Mouse (Mus musculus) kidney, postnatal 25 days (tissue): Measurements from ENCODE around the gene Kctd13.

Source experiments
- DNase-seq, 2 experiments: peaks; one replicate each; pipeline ENCODE4 v3.0.0; 2021; ENCODE audit warnings: mixed read lengths in 2 of 2

Kctd13 gene

DNA sequence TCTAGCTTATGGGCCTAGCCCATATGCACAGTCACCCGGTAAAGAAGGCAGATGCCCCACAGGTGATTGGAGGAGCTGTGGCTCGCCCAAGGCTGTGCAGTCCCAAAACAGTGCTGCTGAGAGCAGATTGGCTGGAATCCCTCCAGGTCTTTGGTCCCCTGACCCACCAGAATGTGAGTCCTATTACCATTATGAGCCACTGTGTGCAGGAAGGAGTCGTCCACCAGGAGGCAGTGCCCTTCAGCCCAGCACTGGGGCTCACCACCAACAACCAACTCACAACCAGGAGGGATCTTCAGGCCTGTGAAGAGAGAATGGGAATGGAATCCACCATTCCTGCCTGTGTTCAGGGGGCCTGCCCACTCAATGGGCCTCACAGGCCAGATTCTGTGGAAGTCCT is 17.9 kb downstream of the Kctd13 start:
- DNase-seq = peak in 1 of 2 experiments; percentile 33

- DNase-seq = no peak
Observed at GRCm38 (mm10) chr7:126948626-126949025, 19.9 kb downstream of the Kctd13 start.

GRCm38 (mm10) chr7:126949403-126949792 is 20.7 kb downstream of the Kctd13 start, which contains the start of gene Asphd1:
TSS of gene Asphd1 (minus strand) at chr7:126949582.
- DNase-seq = no peak

- DNase-seq = peak; percentile 92 to 93
Observed at GRCm38 (mm10) chr7:126949793-126950646, 21.3 kb downstream of the Kctd13 start, which contains the start of gene Sez6l2. TSS of gene Sez6l2 (plus strand) at chr7:126950563.

DNA sequence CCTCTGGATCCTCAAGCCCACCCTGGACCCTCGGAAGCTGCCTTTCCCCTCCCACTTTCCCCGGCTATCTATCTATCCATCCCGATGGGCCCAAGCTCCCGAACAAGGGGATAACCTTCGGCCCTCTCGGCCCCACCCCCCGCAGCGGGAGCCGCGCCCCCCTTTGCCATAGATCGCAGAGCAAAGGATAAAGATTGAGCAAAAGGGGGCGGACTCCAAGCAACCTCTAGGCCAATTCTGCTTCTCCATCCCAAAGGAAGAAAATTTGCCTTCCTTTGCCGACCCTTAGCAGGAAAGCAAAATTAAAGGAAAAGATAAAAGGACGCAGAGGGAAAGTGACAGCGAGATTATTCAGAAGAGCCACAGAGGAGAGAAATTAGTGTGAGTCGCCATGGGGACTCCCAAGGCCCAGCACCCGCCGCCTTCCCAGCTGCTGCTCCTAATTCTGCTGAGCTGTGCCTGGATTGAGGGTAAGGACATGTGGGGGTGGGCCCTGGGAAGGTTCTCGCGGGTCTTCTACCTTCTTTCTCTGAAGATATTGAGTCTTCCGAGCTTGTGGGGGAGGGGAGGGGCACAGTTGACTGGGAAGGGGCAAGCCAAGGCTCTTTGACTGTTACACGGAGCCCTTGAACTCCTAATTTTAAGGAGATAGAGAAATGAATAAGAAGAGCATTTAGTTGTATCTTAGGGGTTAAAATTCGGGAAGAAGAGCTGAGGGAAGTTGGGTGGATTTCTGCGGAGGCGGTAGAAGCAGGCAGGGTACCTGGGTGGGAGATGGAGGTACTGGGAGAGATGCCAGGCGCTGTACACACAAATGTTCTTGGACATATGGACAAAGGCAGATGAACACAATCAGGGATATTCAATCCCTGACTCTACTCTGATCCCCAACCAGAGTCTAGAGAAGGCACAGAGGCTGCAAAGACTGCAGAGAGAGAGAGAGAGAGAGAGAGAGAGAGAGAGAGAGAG is 22.3 kb downstream of the Kctd13 start:
- no peak for DNase-seq

DNA sequence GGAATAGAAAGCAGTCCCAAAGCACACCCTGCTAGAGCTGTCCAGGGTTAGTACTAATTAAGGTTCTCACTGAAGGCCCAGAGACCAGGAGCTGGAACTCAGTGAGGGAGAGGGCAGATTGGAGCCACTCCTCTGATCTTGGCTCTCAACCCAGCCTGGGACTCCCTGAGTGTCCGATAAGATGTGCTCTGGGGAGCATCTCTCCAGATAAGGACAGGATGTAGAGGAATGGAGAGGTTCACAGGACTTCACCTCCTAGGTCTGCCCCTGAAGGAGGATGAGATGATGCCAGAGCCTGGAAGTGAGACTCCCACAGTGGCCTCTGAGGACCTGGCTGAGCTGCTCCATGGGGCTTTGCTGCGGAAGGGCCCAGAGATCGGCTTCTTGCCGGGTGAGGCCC is 23.1 kb downstream of the Kctd13 start:
- no peak for DNase-seq

- DNase-seq = no peak
Observed at GRCm38 (mm10) chr7:126952646-126953045, 24.0 kb downstream of the Kctd13 start.

DNA sequence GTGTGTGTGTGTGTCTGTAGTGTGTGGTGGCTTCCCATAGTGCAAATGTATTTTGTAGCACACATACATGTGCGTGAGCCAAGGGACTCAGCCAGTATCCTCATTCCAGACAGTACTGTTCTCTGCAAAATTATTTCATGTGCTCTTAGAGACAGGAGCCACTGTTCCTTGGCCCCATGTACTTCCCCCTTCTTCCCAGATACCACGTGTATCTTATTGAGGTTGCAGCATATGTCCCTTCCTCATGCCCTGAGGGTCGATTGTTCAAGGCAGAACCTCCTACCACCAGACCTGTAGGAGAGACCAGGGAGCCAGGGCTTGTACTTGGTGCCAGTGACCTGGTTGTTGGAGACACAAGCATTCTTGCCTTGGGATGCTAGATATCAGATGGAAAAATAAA is 26.4 kb downstream of the Kctd13 start:
- no peak for DNase-seq

GRCm38 (mm10) chr7:126959780-126960179 is 31.1 kb downstream of the Kctd13 start:
- DNase-seq = no peak

GRCm38 (mm10) chr7:126961095-126961494 is 32.4 kb downstream of the Kctd13 start:
- DNase-seq = no peak

GRCm38 (mm10) chr7:126961965-126962364 is 33.3 kb downstream of the Kctd13 start:
- DNase-seq = no peak

GRCm38 (mm10) chr7:126963548-126964286 is 35.0 kb downstream of the Kctd13 start:
- peak; percentile 75 to 80 for DNase-seq

DNA sequence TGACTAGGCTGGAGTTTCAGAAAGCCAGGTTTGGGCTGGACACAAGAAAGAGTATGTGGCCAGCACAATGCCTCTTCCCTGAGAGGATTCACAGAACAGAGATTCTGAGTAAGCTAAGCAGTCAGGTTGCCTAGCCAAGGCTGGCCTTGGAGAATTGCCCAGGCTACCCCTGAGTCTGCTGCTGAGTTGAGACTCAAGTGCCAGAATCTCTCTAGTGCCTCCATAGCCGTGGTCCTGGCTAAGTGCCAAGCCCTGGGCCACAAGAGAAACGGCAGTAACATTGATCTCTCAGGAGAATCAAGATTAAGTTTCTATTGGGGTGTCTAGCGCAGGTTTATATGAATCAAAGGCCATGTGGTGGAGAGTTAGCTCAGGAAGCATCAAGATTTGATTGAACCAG is 36.9 kb downstream of the Kctd13 start:
- DNase-seq = no peak

GRCm38 (mm10) chr7:126967361-126967760 is 38.7 kb downstream of the Kctd13 start:
- DNase-seq = no peak

GRCm38 (mm10) chr7:126975493-126975892 is 46.8 kb downstream of the Kctd13 start:
- no peak for DNase-seq

GRCm38 (mm10) chr7:126975893-126975949 is 47.0 kb downstream of the Kctd13 start, which contains the start of gene Cdipt:
TSS of gene Cdipt (plus strand) at chr7:126975914.
- no peak for DNase-seq

- DNase-seq = peak; percentile 97 to 99
Observed at GRCm38 (mm10) chr7:126975950-126976866, 47.5 kb downstream of the Kctd13 start, which contains the start of gene Cdiptos. TSS of gene Cdiptos (minus strand) at chr7:126976098.

DNA sequence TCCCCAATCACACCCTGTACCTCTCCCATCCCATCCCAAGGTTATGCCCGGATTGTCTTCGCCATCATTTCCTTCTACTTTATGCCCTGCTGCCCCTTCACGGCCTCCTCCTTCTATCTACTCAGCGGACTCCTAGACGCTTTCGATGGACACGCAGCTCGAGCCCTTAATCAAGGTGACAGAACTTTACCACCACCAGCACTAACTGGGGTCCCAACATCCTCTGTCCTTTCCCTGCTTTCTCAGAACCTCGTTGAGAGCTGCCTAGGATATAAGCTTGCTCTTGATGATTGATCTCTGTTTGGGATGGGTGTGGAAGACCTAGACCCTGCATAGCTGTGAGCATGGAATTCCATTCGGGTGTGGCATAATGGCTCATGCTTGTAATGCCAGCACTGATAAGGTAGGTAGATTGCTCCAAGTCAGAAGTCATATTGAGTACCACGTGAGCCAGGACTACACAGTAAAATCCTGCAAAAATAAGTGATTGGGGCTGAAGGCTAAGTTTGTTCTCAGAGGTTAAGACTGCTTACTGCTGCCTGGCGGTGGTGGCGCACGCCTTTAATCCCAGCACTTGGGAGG is 48.3 kb downstream of the Kctd13 start:
- no peak for DNase-seq

GRCm38 (mm10) chr7:126978841-126979240 is 50.2 kb downstream of the Kctd13 start:
- no peak for DNase-seq

GRCm38 (mm10) chr7:126981601-126982000 is 52.9 kb downstream of the Kctd13 start:
- no peak for DNase-seq

GRCm38 (mm10) chr7:126982054-126982453 is 53.4 kb downstream of the Kctd13 start:
- DNase-seq = no peak

DNA sequence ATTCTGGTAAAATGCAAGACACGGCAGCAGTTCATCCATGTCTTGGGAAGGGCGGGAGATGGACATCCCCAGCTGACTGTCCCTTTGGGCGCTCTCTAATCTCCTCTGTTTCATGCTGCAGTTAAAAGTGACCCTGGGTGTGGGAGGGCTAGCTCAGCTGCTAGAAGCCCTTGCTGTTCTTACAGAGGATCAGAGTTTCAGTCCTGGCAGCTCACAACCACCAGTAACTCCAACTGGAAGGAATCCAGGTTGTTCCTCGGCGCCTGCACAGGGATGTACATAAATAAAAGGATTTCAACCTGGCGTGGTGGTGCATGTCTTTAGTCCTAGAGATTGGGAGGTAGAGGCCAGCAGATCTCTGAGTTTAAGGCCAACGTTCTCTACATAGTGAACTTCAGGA is 54.4 kb downstream of the Kctd13 start:
- DNase-seq = no peak
